Mouse (Mus musculus) midbrain, embryonic 15.5 days (tissue): ENCODE measurements at regions not wholly inside any gene's neighbourhood (a gene's known extent, or its start where the extent isn't known, plus 50 kb on each side); places are given as distances from the start of the nearest gene placed in this dataset.
A peak's percentile ranks its signal among the peaks of the same experiment; 100 is the strongest.

Experiments
- ATAC-seq: fragments of 200-750 bp; cut with Nextera tagmentation; replicated peaks from 2 replicates; pipeline ENCODE4 v1.8.0; 2017; ENCODE audit warnings: moderate TSS enrichment
- H3K27ac ChIP-seq: fragments of 300-500 bp; sonication (generic); 2 replicates; pipeline ENCODE4 v1.5.1; 2015; ENCODE audit warnings: mild to moderate bottlenecking, inconsistent platforms
- H3K27me3 ChIP-seq: fragments of 300-500 bp; sonication (generic); replicated peaks from 2 replicates; pipeline ENCODE4 v1.6.1; 2015; ENCODE audit warnings: inconsistent platforms
- H3K36me3 ChIP-seq: fragments of 300-500 bp; sonication (generic); replicated peaks from 2 replicates; pipeline ENCODE4 v1.6.1; 2015; ENCODE audit warnings: inconsistent platforms
- H3K4me1 ChIP-seq: fragments of 300-500 bp; sonication (generic); 2 replicates; pipeline ENCODE4 v1.6.1; 2015; ENCODE audit warnings: inconsistent platforms
- H3K4me2 ChIP-seq: fragments of 300-500 bp; sonication (generic); 2 replicates; pipeline ENCODE4 v1.6.1; 2015; ENCODE audit warnings: inconsistent platforms, mild to moderate bottlenecking, moderate library complexity
- H3K4me3 ChIP-seq: fragments of 300-500 bp; sonication (generic); 2 replicates; pipeline ENCODE4 v1.5.1; 2015; ENCODE audit warnings: mild to moderate bottlenecking, inconsistent platforms
- H3K9ac ChIP-seq: fragments of 300-500 bp; sonication (generic); 2 replicates; pipeline ENCODE4 v1.6.1; 2015; ENCODE audit warnings: mild to moderate bottlenecking, inconsistent platforms
- H3K9me3 ChIP-seq: fragments of 300-500 bp; sonication (generic); 2 replicates; pipeline ENCODE4 v1.6.1; 2016; ENCODE audit warnings: inconsistent platforms
- WGBS: fragments of 180-500 bp; shearing (Covaris S2); methylation state at CpG from one replicate; pipeline ENCODE4 v1.1.7; 2015; ENCODE audit warnings: mixed read lengths; 5-methylcytosine and 5-hydroxymethylcytosine counted together

DNA sequence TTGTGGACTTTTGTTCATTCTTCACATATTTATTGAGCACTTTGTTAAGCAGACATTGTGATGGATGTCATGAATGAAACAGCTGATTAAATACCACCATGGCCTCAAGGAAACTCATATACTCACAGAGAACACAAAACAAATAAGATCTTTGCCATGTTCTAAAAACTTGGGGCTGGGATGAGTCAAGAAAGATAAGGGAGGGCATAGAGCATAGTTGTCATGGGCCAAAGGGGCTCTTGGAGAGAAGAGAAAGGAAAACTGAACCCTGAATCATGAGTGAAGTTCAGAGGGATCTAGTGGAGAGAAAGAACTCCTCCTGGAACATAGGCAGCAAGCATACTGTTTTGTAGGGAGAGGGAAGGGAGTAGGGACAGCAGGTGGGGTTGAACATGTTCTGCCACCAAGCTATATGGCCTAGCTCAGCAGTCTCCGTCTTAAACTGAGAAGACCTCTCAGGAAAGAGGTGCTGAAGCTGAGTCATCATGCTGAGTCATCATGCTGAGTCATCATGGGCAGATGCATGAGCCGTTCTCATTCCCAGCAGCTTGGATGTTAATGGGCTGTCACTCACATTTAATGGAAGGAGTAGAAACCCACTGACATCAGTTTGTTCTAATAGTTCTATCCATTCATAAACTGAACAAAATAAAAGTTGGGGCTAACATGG is 69.6 kb downstream of the Cetn3 start:
- Histone ChIP-seq H3K36me3 (no peaks in the 10 kb centered on the region), H3K4me3 (no peak overlapping the region), H3K27ac (no peak overlapping the region), H3K4me1 (no peaks in the 10 kb centered on the region), H3K4me2 (no peak overlapping the region), H3K9me3 (no peaks in the 10 kb centered on the region), H3K9ac (no peak overlapping the region), H3K27me3 (no peaks in the 10 kb centered on the region)
- no peak for ATAC-seq
- 76% methylated on average over 2 of the region's 2 CpGs for WGBS

DNA sequence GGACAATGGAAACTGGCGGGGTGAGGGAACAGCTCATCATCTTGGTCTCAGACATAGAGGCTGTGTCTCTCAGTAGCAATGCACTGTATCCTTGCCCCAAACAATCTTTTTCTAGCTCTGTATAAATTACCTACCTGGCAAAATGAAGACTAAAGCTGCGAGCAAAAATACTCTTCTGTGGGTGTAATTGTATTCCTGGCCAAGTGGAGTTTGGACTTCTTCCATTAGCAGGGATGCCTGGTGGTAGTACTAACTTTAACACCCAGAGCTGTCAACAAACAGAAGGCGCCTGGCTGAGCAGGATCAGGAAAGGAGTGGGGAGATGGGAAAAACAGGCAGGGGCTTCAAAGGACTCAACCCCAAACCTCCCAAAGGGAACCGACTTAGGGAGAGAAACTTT is 73.2 kb downstream of the Cetn3 start:
- Histone ChIP-seq H3K4me1 (no peaks in the 10 kb centered on the region), H3K36me3 (no peaks in the 10 kb centered on the region)
- ATAC-seq = no peak

DNA sequence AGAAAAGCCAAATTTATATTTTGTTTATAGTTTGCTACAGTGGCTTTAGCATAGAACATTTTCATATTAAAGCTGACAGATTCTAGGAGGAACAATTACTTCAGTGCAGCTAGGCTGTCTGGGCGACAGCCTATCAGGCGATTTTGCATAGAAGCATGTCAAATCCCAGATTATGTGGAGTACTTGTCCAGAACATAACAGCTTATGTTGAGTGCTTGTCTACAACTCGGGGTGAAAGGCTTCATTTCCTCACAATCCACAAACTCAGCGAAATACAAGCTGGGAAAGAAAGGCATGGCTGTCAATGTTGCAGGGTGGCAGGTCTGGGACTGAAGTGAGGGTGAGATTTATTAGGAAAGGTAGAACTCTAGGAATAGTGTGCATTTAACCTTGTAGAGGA is 77.8 kb downstream of the Cetn3 start:
- H3K4me2 ChIP-seq = no peak overlapping the region

More for the DNA sequence above, 73.2 kb downstream of the Cetn3 start:
- Histone ChIP-seq H3K27me3 (no peaks in the 10 kb centered on the region), H3K9ac (no peak overlapping the region), H3K4me3 (no peak overlapping the region), H3K27ac (no peak overlapping the region), H3K4me2 (no peak overlapping the region), H3K9me3 (no peaks in the 10 kb centered on the region)
- 68% methylated on average over 4 of the region's 4 CpGs for WGBS

GRCm38 (mm10) chr13:81861886-81862600 is 79.2 kb downstream of the Cetn3 start:
- Histone ChIP-seq H3K4me2 (no peak overlapping the region), H3K27me3 (no peaks in the 10 kb centered on the region), H3K36me3 (no peaks in the 10 kb centered on the region), H3K9me3 (no peaks in the 10 kb centered on the region), H3K9ac (no peak overlapping the region), H3K27ac (no peak overlapping the region), H3K4me1 (no peaks in the 10 kb centered on the region), H3K4me3 (no peak overlapping the region)
- 79% methylated on average over 5 of the region's 5 CpGs for WGBS
- ATAC-seq = no peak

More for the DNA sequence above, 77.8 kb downstream of the Cetn3 start:
- no peak overlapping the region for H3K27ac ChIP-seq
- H3K27me3 ChIP-seq = no peaks in the 10 kb centered on the region
- no peaks in the 10 kb centered on the region for H3K9me3 ChIP-seq
- no peaks in the 10 kb centered on the region for H3K36me3 ChIP-seq
- no peak overlapping the region for H3K9ac ChIP-seq
- ATAC-seq = no peak
- H3K4me1 ChIP-seq = no peaks in the 10 kb centered on the region
- no peak overlapping the region for H3K4me3 ChIP-seq
- WGBS = 57% methylated on average over 4 of the region's 4 CpGs

DNA sequence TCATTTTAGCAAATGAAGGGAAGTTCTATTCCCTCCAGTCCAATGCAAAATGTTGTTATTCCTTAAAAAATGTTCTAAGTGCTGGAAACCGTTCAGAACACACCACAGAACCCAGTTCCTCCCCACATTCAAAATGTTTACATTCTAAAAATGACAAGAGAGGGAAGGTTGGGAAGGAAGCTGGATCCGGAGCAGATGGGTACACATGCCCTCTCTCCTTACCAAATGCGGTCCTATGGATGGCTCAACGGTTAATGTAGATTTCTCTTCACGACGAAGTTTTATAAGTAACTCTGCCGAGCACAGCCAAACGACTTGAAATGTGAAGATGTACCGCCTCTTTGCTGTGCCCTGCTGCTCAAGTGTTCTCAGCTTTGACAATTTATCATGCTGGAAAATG is 88.3 kb downstream of the Cetn3 start:
- no peak overlapping the region for H3K4me3 ChIP-seq
- WGBS = 78% methylated on average over 9 of the region's 9 CpGs
- ATAC-seq = no peak

GRCm38 (mm10) chr13:81885879-81886278 is 103.0 kb downstream of the Cetn3 start:
- Histone ChIP-seq H3K4me3 (no peak overlapping the region), H3K9ac (no peak overlapping the region), H3K36me3 (no peaks in the 10 kb centered on the region), H3K27me3 (no peaks in the 10 kb centered on the region), H3K4me1 (no peaks in the 10 kb centered on the region), H3K27ac (no peak overlapping the region), H3K9me3 (no peaks in the 10 kb centered on the region), H3K4me2 (no peak overlapping the region)
- ATAC-seq = peak; percentile 45; the same call in 1 of the 2 replicates
- WGBS = 47% methylated on average over 6 of the region's 6 CpGs

More for the DNA sequence above, 88.3 kb downstream of the Cetn3 start:
- Histone ChIP-seq H3K4me2 (no peak overlapping the region), H3K27me3 (no peaks in the 10 kb centered on the region), H3K36me3 (no peaks in the 10 kb centered on the region), H3K9me3 (no peaks in the 10 kb centered on the region), H3K27ac (no peak overlapping the region), H3K4me1 (no peaks in the 10 kb centered on the region), H3K9ac (no peak overlapping the region)

- H3K4me2 ChIP-seq = no peak overlapping the region
- no peak for ATAC-seq
Observed at GRCm38 (mm10) chr13:81930266-81930665, 147.4 kb downstream of the Cetn3 start.

DNA sequence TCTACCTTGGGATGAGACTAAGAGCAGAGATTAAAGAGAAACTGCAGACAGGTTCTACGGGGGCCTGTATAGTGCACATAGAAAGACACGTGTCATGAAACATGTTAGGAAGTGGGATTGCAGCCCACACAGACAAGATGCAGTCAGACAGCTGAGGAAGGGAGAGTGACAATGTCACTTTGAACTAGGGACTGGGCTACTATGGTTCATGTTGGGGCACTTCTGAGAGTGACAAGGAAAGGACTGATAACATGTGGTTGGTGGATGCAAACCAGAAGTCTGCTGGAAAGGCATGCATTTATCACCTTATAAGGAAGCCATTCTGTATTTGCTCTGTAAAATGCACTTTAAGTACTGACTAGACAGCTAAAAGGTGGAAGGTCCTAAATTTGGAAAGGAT is 148.3 kb downstream of the Cetn3 start:
- no peak for ATAC-seq
- Histone ChIP-seq H3K9ac (no peak overlapping the region), H3K27me3 (no peaks in the 10 kb centered on the region), H3K4me3 (no peak overlapping the region), H3K9me3 (no peaks in the 10 kb centered on the region), H3K36me3 (no peaks in the 10 kb centered on the region), H3K4me2 (no peak overlapping the region), H3K4me1 (no peaks in the 10 kb centered on the region), H3K27ac (no peak overlapping the region)
- WGBS = 90% methylated on average over 2 of the region's 2 CpGs

More at GRCm38 (mm10) chr13:81930266-81930665, 147.4 kb downstream of the Cetn3 start:
- no peak overlapping the region for H3K4me3 ChIP-seq
- no peaks in the 10 kb centered on the region for H3K27me3 ChIP-seq
- H3K36me3 ChIP-seq = no peaks in the 10 kb centered on the region
- 80% methylated on average over 4 of the region's 4 CpGs for WGBS
- H3K4me1 ChIP-seq = no peaks in the 10 kb centered on the region
- no peaks in the 10 kb centered on the region for H3K9me3 ChIP-seq
- no peak overlapping the region for H3K27ac ChIP-seq
- no peak overlapping the region for H3K9ac ChIP-seq

DNA sequence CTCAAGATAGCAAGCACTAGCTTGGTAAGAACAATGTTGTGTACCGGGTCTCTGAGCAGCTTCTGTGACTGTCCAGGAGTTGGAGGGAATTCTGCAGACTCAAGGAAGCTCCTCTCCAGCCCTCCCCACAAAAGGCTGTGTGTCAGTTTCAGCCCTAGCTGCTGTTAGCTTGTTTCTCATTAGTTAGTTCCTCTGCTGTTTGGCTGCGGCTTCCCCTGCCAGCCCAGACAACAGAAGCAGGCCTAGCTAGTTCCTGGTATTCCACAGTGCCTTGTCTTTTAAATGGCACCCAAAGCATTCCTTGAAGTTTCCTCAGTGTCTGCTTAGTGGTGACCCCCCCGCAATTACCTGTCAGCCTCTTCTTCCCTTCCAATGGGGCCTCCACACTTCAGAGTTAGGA is 154.2 kb downstream of the Cetn3 start:
- H3K9ac ChIP-seq = no peak overlapping the region
- H3K4me1 ChIP-seq = no peaks in the 10 kb centered on the region
- H3K4me3 ChIP-seq = no peak overlapping the region
- no peaks in the 10 kb centered on the region for H3K9me3 ChIP-seq
- WGBS = 85% methylated on average over 3 of the region's 3 CpGs
- no peak overlapping the region for H3K4me2 ChIP-seq
- H3K36me3 ChIP-seq = no peaks in the 10 kb centered on the region
- no peak overlapping the region for H3K27ac ChIP-seq
- H3K27me3 ChIP-seq = no peaks in the 10 kb centered on the region
- no peak for ATAC-seq

GRCm38 (mm10) chr13:81944047-81944446 is 161.2 kb downstream of the Cetn3 start:
- Histone ChIP-seq H3K9ac (no peak overlapping the region), H3K36me3 (no peaks in the 10 kb centered on the region), H3K4me3 (peak overlapping the region; percentile 37), H3K27ac (peak overlapping the region; percentile 63), H3K4me1 (peaks cover 12% of the 10 kb centered on the region), H3K4me2 (peak overlapping the region; percentile 54), H3K9me3 (no peaks in the 10 kb centered on the region), H3K27me3 (no peaks in the 10 kb centered on the region)
- WGBS = 8% methylated on average over 9 of the region's 9 CpGs
- peak; percentile 93 for ATAC-seq

DNA sequence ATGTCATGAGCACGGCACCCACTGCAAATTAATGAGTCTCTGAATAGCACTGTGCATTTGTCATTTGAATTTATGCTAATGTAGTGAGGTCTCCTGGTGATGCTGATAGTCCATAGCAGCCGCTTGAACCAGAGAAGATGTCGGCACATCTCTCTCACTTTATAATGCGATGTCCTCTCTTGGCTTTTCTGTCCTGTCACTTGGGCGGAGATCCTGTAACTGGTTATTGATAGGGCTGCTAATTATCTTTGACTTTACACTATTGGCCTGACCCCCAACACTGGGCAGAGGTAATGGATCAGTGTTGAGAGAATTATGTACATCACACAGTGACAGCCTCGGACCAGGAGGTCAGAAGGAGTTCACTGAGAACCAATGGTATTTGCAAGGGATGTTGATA is 161.6 kb downstream of the Cetn3 start:
- Histone ChIP-seq H3K9me3 (no peaks in the 10 kb centered on the region), H3K27me3 (no peaks in the 10 kb centered on the region), H3K4me2 (peak overlapping the region; percentile 54), H3K4me1 (peaks cover 12% of the 10 kb centered on the region), H3K27ac (peak overlapping the region; percentile 63), H3K9ac (no peak overlapping the region), H3K36me3 (no peaks in the 10 kb centered on the region), H3K4me3 (peak overlapping the region; percentile 37)
- ATAC-seq = peak; percentile 89
- WGBS = 38% methylated on average over 6 of the region's 6 CpGs

GRCm38 (mm10) chr13:81945741-81946140 is 162.9 kb downstream of the Cetn3 start:
- no peaks in the 10 kb centered on the region for H3K36me3 ChIP-seq
- peaks cover 12% of the 10 kb centered on the region for H3K4me1 ChIP-seq
- peak overlapping the region; percentile 45; the same call in 1 of the 2 replicates for H3K27ac ChIP-seq
- peak overlapping the region; percentile 30 for H3K4me3 ChIP-seq
- WGBS = 6% methylated on average over 9 of the region's 9 CpGs
- H3K9me3 ChIP-seq = no peaks in the 10 kb centered on the region
- ATAC-seq = no peak
- H3K27me3 ChIP-seq = no peaks in the 10 kb centered on the region
- H3K9ac ChIP-seq = peak overlapping the region; percentile 37
- H3K4me2 ChIP-seq = peak overlapping the region; percentile 58

- Histone ChIP-seq H3K4me3 (no peak overlapping the region), H3K9ac (no peak overlapping the region), H3K36me3 (no peaks in the 10 kb centered on the region), H3K4me2 (no peak overlapping the region), H3K9me3 (no peaks in the 10 kb centered on the region), H3K4me1 (no peaks in the 10 kb centered on the region), H3K27ac (no peak overlapping the region), H3K27me3 (no peaks in the 10 kb centered on the region)
- ATAC-seq = no peak
- WGBS = 87% methylated on average over 2 of the region's 2 CpGs
Observed at GRCm38 (mm10) chr13:81965431-81965830, 182.6 kb downstream of the Cetn3 start.
